Comparison of ENCODE assay signal across 16 mouse cellular contexts in the genomic region with DNA sequence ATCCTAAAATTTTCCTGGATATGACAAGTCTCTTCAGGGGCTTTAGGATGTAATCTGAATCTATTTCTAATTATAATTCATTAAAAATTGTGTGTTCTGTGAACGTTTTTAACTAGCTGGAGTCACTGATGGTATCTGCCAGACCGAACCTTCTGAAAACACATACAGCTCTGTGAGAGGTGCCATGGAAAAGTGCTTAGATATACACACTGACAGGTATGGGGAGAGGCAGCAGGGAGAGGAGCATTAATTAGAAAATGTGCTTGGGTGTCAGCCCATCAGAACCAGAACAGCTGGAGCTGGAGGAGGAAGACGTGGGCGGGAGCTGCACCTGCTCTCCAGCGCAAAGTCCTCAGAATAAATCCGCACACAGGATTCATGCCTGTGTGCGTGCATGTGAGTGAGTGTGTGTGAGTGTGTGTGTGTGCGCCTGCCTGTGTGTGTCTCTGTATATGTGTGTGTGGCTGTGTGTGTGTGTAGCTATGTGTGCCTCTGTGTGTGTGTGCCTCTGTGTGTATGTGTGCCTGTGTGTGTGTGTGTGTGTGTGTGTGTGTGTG.
DNase-seq lines count a peak whose midpoint lies in the region; ATAC-seq and TF ChIP-seq lines count a peak whose summit lies in the region.
"Had no signal": no experiment of that assay in that cellular context is flagged by ENCODE, and none has a peak within 500 bp of the region (broad histone marks: within the 10 kb centered on the region; RNA-seq: fewer than 3 reads in every experiment).

No protein-coding gene starts in this region.

- no peak for TF ChIP-seq POLR2A in limb, embryonic 14.5 days (IDR thresholded peaks at IDR 0.05; ENCODE audit: borderline replicate concordance, extremely low read depth, insufficient read depth, insufficient read length)

- 65% methylated on average over 8 of the region's 8 CpGs for WGBS in hindbrain, embryonic 15.5 days
- WGBS in hindbrain, embryonic 10.5 days = 89% methylated on average over 8 of the region's 8 CpGs
- WGBS in limb, embryonic 14.5 days = 73% methylated on average over 8 of the region's 8 CpGs
- WGBS in limb, embryonic 10.5 days = 87% methylated on average over 8 of the region's 8 CpGs
- 64% methylated on average over 8 of the region's 8 CpGs for WGBS in hindbrain, embryonic 16.5 days
- 81% methylated on average over 8 of the region's 8 CpGs for WGBS in liver, embryonic 11.5 days

- no peak overlapping the region for H3K9ac ChIP-seq in hindbrain, embryonic 15.5 days
- H3K9ac ChIP-seq in limb, embryonic 14.5 days (ENCODE audit: low read depth, low read length, severe bottlenecking) = no peak overlapping the region
- H3K9ac ChIP-seq in hindbrain, embryonic 16.5 days (ENCODE audit: low read depth, low read length) = no peak overlapping the region
- H3K9ac ChIP-seq in liver, embryonic 11.5 days (ENCODE audit: low read depth, low read length) = no peak overlapping the region
- H3K9ac ChIP-seq: embryonic facial prominence, embryonic 12.5 days; liver, postnatal 0 days had no signal

- H3K4me3 ChIP-seq in hindbrain, embryonic 15.5 days = no peak overlapping the region
- H3K4me3 ChIP-seq in hindbrain, embryonic 10.5 days = no peak overlapping the region
- no peak overlapping the region for H3K4me3 ChIP-seq in limb, embryonic 14.5 days (replicated peaks; ENCODE audit: low read length)
- H3K4me3 ChIP-seq in limb, embryonic 10.5 days = no peak overlapping the region
- H3K4me3 ChIP-seq in hindbrain, embryonic 16.5 days (ENCODE audit: low read length) = no peak overlapping the region
- no peak overlapping the region for H3K4me3 ChIP-seq in liver, embryonic 11.5 days (ENCODE audit: low read depth, low read length)
- H3K4me3 ChIP-seq: embryonic facial prominence, embryonic 12.5 days had no signal

- DNase-seq in hindbrain, embryonic 10.5 days (ENCODE audit: low spot score) = no peak
- DNase-seq in limb, embryonic 14.5 days (ENCODE audit: low spot score) = no peak
- DNase-seq in limb, embryonic 10.5 days (ENCODE audit: low spot score) = no peak
- DNase-seq in right cerebral cortex, postnatal 25 days = peak; percentile 33
- DNase-seq in liver, embryonic 11.5 days (ENCODE audit: low spot score) = no peak
- DNase-seq: adrenal gland, postnatal 36 days; heart, adult 18-20 months; liver, postnatal 0 days; thymus, postnatal 36 days had no signal

- H3K4me1 ChIP-seq in hindbrain, embryonic 15.5 days (replicated peaks) = peaks cover 16% of the 10 kb centered on the region
- H3K4me1 ChIP-seq in hindbrain, embryonic 10.5 days (replicated peaks) = peaks cover 12% of the 10 kb centered on the region
- H3K4me1 ChIP-seq in limb, embryonic 14.5 days (ENCODE audit: control insufficient read depth, insufficient read depth, low read length) = no peaks in the 10 kb centered on the region; the same call in none of the 2 replicates
- H3K4me1 ChIP-seq in limb, embryonic 10.5 days = 0 out of 2 replicates have a peak, but pooled peaks cover 6% of the 10 kb centered on the region
- H3K4me1 ChIP-seq in hindbrain, embryonic 16.5 days (ENCODE audit: control insufficient read depth, insufficient read depth, low read depth, low read length) = peaks cover 6% of the 10 kb centered on the region
- H3K4me1 ChIP-seq in liver, embryonic 11.5 days (replicated peaks; ENCODE audit: control insufficient read depth, insufficient read depth, low read length) = no peaks in the 10 kb centered on the region
- H3K4me1 ChIP-seq: embryonic facial prominence, embryonic 12.5 days had no signal

- H3K9me3 ChIP-seq in hindbrain, embryonic 15.5 days = no peaks in the 10 kb centered on the region
- H3K9me3 ChIP-seq in hindbrain, embryonic 10.5 days = no peaks in the 10 kb centered on the region
- H3K9me3 ChIP-seq in limb, embryonic 14.5 days (ENCODE audit: control insufficient read depth, low read length) = no peaks in the 10 kb centered on the region
- H3K9me3 ChIP-seq in limb, embryonic 10.5 days (replicated peaks) = no peaks in the 10 kb centered on the region
- no peaks in the 10 kb centered on the region for H3K9me3 ChIP-seq in hindbrain, embryonic 16.5 days (ENCODE audit: control insufficient read depth, low read length)
- H3K9me3 ChIP-seq in liver, embryonic 11.5 days (ENCODE audit: control insufficient read depth, low read length) = no peaks in the 10 kb centered on the region
- H3K9me3 ChIP-seq: G1E had no signal

- no peaks in the 10 kb centered on the region for H3K27me3 ChIP-seq in hindbrain, embryonic 15.5 days
- no peaks in the 10 kb centered on the region; the same call in 1 of the 2 replicates for H3K27me3 ChIP-seq in hindbrain, embryonic 10.5 days (ENCODE audit: insufficient read depth, poor library complexity, severe bottlenecking)
- H3K27me3 ChIP-seq in limb, embryonic 14.5 days (ENCODE audit: control insufficient read depth, insufficient read depth, low read length) = no peaks in the 10 kb centered on the region
- no peaks in the 10 kb centered on the region for H3K27me3 ChIP-seq in limb, embryonic 10.5 days (ENCODE audit: low read depth, poor library complexity, severe bottlenecking)
- no peaks in the 10 kb centered on the region for H3K27me3 ChIP-seq in hindbrain, embryonic 16.5 days (replicated peaks; ENCODE audit: control insufficient read depth, insufficient read depth, low read length)
- no peaks in the 10 kb centered on the region for H3K27me3 ChIP-seq in liver, embryonic 11.5 days (replicated peaks; ENCODE audit: control insufficient read depth, insufficient read depth, low read length)
- H3K27me3 ChIP-seq: embryonic facial prominence, embryonic 12.5 days had no signal

- no peaks in the 10 kb centered on the region for H3K36me3 ChIP-seq in hindbrain, embryonic 15.5 days
- no peaks in the 10 kb centered on the region for H3K36me3 ChIP-seq in hindbrain, embryonic 10.5 days
- no peaks in the 10 kb centered on the region for H3K36me3 ChIP-seq in limb, embryonic 14.5 days (ENCODE audit: control insufficient read depth, insufficient read depth, low read length)
- no peaks in the 10 kb centered on the region for H3K36me3 ChIP-seq in limb, embryonic 10.5 days
- H3K36me3 ChIP-seq in hindbrain, embryonic 16.5 days (ENCODE audit: control insufficient read depth, insufficient read depth, low read length) = no peaks in the 10 kb centered on the region
- no peaks in the 10 kb centered on the region for H3K36me3 ChIP-seq in liver, embryonic 11.5 days (ENCODE audit: control insufficient read depth, insufficient read depth, low read length)
- H3K36me3 ChIP-seq: embryonic facial prominence, embryonic 12.5 days had no signal

- ATAC-seq in hindbrain, embryonic 15.5 days (ENCODE audit: low FRiP score, low read depth) = peak; percentile 53
- 0 out of 2 replicates have a peak, but pooled peaks have one; percentile 4 for ATAC-seq in limb, embryonic 14.5 days (ENCODE audit: low FRiP score, low read depth)
- peak; percentile 70 for ATAC-seq in hindbrain, embryonic 16.5 days
- ATAC-seq in liver, embryonic 11.5 days (replicated peaks; ENCODE audit: low FRiP score) = no peak
- ATAC-seq: liver, postnatal 0 days had no signal

- H3K27ac ChIP-seq in hindbrain, embryonic 15.5 days (replicated peaks) = no peak overlapping the region
- no peak overlapping the region for H3K27ac ChIP-seq in hindbrain, embryonic 10.5 days
- H3K27ac ChIP-seq in limb, embryonic 14.5 days (replicated peaks; ENCODE audit: low read depth, low read length) = no peak overlapping the region
- H3K27ac ChIP-seq in limb, embryonic 10.5 days = no peak overlapping the region
- no peak overlapping the region for H3K27ac ChIP-seq in hindbrain, embryonic 16.5 days (ENCODE audit: low read depth, low read length)
- H3K27ac ChIP-seq in liver, embryonic 11.5 days (ENCODE audit: low read depth, low read length) = no peak overlapping the region
- H3K27ac ChIP-seq: embryonic facial prominence, embryonic 12.5 days; kidney, postnatal 0 days; macrophage; stomach, postnatal 0 days had no signal

- H3K4me2 ChIP-seq in hindbrain, embryonic 15.5 days = no peak overlapping the region
- no peak overlapping the region for H3K4me2 ChIP-seq in limb, embryonic 14.5 days (replicated peaks; ENCODE audit: low read depth, low read length, severe bottlenecking)
- H3K4me2 ChIP-seq in hindbrain, embryonic 16.5 days (ENCODE audit: low read length) = no peak overlapping the region
- no peak overlapping the region for H3K4me2 ChIP-seq in liver, embryonic 11.5 days
- H3K4me2 ChIP-seq: embryonic facial prominence, embryonic 12.5 days had no signal
